Mouse (Mus musculus): Measurements from ENCODE around the gene Bcl6b. TPM values are rescaled to one million over a fixed set of nuclear protein-coding genes. Genes with fewer than 3 reads are reported as not detected.
A peak's percentile ranks its signal among the peaks of the same experiment; 100 is the strongest.

Bcl6b gene
- polyA plus RNA-seq, 1 experiment = 1.9 TPM

DNA sequence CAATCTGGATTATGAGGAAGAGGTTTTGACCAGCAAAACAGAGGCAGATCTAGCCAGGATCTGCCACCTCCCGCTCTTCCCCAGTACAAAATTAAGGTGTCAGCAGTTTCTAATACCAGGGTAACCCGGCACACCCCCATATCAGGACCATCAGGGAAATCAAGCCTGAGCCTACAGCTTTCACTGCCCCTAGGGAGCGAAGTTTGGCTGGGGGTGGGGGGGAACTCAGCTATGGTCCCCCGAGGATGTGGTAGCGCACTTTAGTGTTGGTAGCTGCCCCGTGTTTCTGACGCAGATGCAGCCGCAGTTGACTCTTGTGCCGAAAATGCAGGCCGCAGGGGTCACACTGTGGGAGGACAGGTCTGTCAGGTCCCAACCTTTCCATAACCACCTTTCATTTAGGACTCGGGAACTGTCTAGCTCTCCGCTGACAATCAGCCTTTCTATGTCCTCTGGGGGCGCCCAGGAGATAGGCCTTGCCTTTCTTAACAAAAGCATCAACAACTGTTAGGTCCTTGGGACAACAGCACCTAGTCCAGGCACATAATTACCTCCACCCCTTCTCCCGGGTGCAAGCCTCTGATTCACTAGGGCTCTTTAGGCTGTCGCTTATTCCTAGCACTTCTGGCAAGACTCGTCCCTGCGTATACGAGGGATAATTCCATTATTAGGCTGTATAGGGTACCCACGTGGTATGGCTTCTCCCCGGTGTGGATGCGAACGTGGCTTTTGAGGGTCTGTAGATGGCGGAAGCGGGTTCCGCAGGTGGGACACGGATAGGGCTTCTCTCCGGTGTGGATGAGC lies 3.6 kb downstream of the Bcl6b start:
- peaks cover 29% of the 10 kb centered on the region for H3K4me1 ChIP-seq (ENCODE audit: control insufficient read depth, insufficient read depth, low read length)
- H3K27me3 ChIP-seq (ENCODE audit: control insufficient read depth, insufficient read depth, low read length) = no peaks in the 10 kb centered on the region; the same call in none of the 2 replicates
- TF ChIP-seq POLR2A (IDR thresholded peaks at IDR 0.05; ENCODE audit: control insufficient read depth, low read depth, low read length) (no peak), CTCF (IDR thresholded peaks at IDR 0.05; ENCODE audit: control insufficient read depth, insufficient read depth, insufficient replicate concordance, low read depth, low read length) (no peak)
- no peaks in the 10 kb centered on the region for H3K36me3 ChIP-seq (ENCODE audit: control insufficient read depth, insufficient read depth, low read length)
- H3K27ac ChIP-seq (ENCODE audit: control insufficient read depth, insufficient read depth, low read depth, low read length) = no peak overlapping the region
- H3K4me3 ChIP-seq (ENCODE audit: control insufficient read depth, low read depth, low read length) = no peak overlapping the region; the same call in 1 of the 2 replicates

DNA sequence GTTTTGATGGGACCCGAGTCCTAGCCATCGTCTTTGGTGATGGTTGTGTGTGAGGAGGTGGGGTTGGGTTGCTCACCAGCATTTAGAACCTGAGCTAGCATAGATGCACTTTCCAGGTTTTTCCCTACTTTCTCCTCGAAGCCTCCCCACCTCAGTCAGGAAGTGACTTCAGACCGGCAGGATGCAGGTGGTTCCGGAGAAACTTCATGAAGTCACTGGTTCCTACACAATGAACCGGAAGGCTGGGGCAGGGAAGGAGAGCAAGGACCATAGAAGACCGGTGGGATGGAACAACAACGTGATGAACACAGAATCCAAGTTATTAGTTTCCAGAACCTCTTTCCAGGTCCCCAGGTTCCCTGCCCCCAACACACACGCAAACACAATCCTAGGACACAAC lies 5.9 kb downstream of the Bcl6b start:
- Histone ChIP-seq H3K4me3 (ENCODE audit: control insufficient read depth, low read depth, low read length) (no peak overlapping the region), H3K27me3 (ENCODE audit: control insufficient read depth, insufficient read depth, low read length) (no peaks in the 10 kb centered on the region; the same call in none of the 2 replicates), H3K27ac (ENCODE audit: control insufficient read depth, insufficient read depth, low read depth, low read length) (no peak overlapping the region), H3K36me3 (ENCODE audit: control insufficient read depth, insufficient read depth, low read length) (no peaks in the 10 kb centered on the region), H3K4me1 (ENCODE audit: control insufficient read depth, insufficient read depth, low read length) (peaks cover 23% of the 10 kb centered on the region)
- TF ChIP-seq CTCF (IDR thresholded peaks at IDR 0.05; ENCODE audit: control insufficient read depth, insufficient read depth, insufficient replicate concordance, low read depth, low read length) (no peak), POLR2A (IDR thresholded peaks at IDR 0.05; ENCODE audit: control insufficient read depth, low read depth, low read length) (no peak)

GRCm38 (mm10) chr11:70221603-70222500 lies 7.7 kb downstream of the Bcl6b start:
- no peaks in the 10 kb centered on the region; the same call in none of the 2 replicates for H3K27me3 ChIP-seq (ENCODE audit: control insufficient read depth, insufficient read depth, low read length)
- H3K4me1 ChIP-seq (ENCODE audit: control insufficient read depth, insufficient read depth, low read length) = peaks cover 18% of the 10 kb centered on the region
- H3K4me3 ChIP-seq (ENCODE audit: control insufficient read depth, low read depth, low read length) = peak overlapping the region; percentile 82
- TF ChIP-seq POLR2A (IDR thresholded peaks at IDR 0.05; ENCODE audit: control insufficient read depth, low read depth, low read length) (no peak), CTCF (IDR thresholded peaks at IDR 0.05; ENCODE audit: control insufficient read depth, insufficient read depth, insufficient replicate concordance, low read depth, low read length) (no peak)
- H3K27ac ChIP-seq (ENCODE audit: control insufficient read depth, insufficient read depth, low read depth, low read length) = peak overlapping the region; percentile 19
- no peaks in the 10 kb centered on the region for H3K36me3 ChIP-seq (ENCODE audit: control insufficient read depth, insufficient read depth, low read length)

DNA sequence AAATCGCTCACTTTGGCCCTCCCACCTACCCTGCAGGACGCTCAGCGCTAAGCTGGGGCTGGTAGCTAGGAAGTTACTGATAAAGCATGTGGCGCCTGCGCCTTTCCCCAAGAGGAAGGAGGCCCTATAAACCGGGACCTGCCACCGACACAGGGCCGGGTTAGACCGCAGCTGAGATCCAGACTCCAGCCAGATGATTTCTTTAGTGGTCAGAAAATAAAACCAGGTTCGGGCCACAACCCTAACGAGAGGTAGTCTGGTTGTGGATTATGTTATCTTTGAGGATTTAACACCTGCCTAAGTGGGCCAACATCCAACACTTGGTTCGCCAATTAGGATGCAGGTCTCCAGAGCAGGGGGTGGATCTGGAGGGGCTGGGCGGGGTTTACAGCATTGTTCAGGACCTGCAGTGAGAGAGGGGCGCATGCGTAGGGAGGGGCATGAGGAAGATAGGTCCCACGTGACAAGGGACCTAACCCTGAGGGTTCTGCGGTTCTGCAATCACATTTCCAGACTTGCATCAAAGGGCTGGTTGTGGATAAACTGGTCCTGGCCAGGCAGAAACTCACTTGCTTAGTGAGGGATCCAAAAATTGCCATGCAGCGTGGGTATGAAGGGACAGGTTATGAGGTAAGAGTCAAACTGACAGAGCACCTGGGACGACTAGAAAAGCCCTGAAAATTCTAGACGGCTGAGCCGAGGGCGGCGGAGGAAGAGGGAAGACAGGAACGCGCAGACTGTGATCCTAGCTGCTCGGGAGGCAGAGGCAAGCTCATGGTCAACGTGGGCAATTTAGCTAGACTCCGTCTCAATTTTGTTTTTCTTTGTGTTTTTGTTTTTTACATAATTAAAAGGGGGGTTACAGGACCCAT lies 8.6 kb downstream of the Bcl6b start, which contains the start of gene Slc16a13:
Gene Slc16a13, minus strand, starts transcription at position 334 of the 872 bp plus-strand sequence.
- no peak for TF ChIP-seq CTCF (IDR thresholded peaks at IDR 0.05; ENCODE audit: control insufficient read depth, insufficient read depth, insufficient replicate concordance, low read depth, low read length)
- peak; percentile 71 for TF ChIP-seq POLR2A (IDR thresholded peaks at IDR 0.05; ENCODE audit: control insufficient read depth, low read depth, low read length)
- H3K36me3 ChIP-seq (ENCODE audit: control insufficient read depth, insufficient read depth, low read length) = no peaks in the 10 kb centered on the region
- H3K27me3 ChIP-seq (ENCODE audit: control insufficient read depth, insufficient read depth, low read length) = no peaks in the 10 kb centered on the region; the same call in none of the 2 replicates
- H3K4me1 ChIP-seq (ENCODE audit: control insufficient read depth, insufficient read depth, low read length) = peaks cover 16% of the 10 kb centered on the region
- H3K4me3 ChIP-seq (ENCODE audit: control insufficient read depth, low read depth, low read length) = peak within 1 kb of the TSS; percentile 82
- peak within 1 kb of the TSS; percentile 84 for H3K27ac ChIP-seq (ENCODE audit: control insufficient read depth, insufficient read depth, low read depth, low read length)

GRCm38 (mm10) chr11:70220323-70220722 lies 9.3 kb downstream of the Bcl6b start:
- Histone ChIP-seq H3K4me1 (ENCODE audit: control insufficient read depth, insufficient read depth, low read length) (peaks cover 23% of the 10 kb centered on the region), H3K4me3 (ENCODE audit: control insufficient read depth, low read depth, low read length) (peak overlapping the region; percentile 82), H3K36me3 (ENCODE audit: control insufficient read depth, insufficient read depth, low read length) (no peaks in the 10 kb centered on the region), H3K27ac (ENCODE audit: control insufficient read depth, insufficient read depth, low read depth, low read length) (peak overlapping the region; percentile 84), H3K27me3 (ENCODE audit: control insufficient read depth, insufficient read depth, low read length) (no peaks in the 10 kb centered on the region; the same call in none of the 2 replicates)
- TF ChIP-seq CTCF (IDR thresholded peaks at IDR 0.05; ENCODE audit: control insufficient read depth, insufficient read depth, insufficient replicate concordance, low read depth, low read length) = no peak
- no peak for TF ChIP-seq POLR2A (IDR thresholded peaks at IDR 0.05; ENCODE audit: control insufficient read depth, low read depth, low read length)

GRCm38 (mm10) chr11:70219873-70220272 lies 9.7 kb downstream of the Bcl6b start:
- peak overlapping the region; percentile 82 for H3K4me3 ChIP-seq (ENCODE audit: control insufficient read depth, low read depth, low read length)
- TF ChIP-seq POLR2A (IDR thresholded peaks at IDR 0.05; ENCODE audit: control insufficient read depth, low read depth, low read length) (no peak), CTCF (IDR thresholded peaks at IDR 0.05; ENCODE audit: control insufficient read depth, insufficient read depth, insufficient replicate concordance, low read depth, low read length) (no peak)
- H3K4me1 ChIP-seq (ENCODE audit: control insufficient read depth, insufficient read depth, low read length) = peaks cover 27% of the 10 kb centered on the region
- no peaks in the 10 kb centered on the region for H3K36me3 ChIP-seq (ENCODE audit: control insufficient read depth, insufficient read depth, low read length)
- no peak overlapping the region for H3K27ac ChIP-seq (ENCODE audit: control insufficient read depth, insufficient read depth, low read depth, low read length)
- H3K27me3 ChIP-seq (ENCODE audit: control insufficient read depth, insufficient read depth, low read length) = no peaks in the 10 kb centered on the region; the same call in none of the 2 replicates

Measured in testis, adult 2 months (tissue).